Mouse (Mus musculus) embryonic fibroblast, embryonic 13.5 days (primary cell): ENCODE data around the gene Parp16. TPM values are rescaled to one million over a fixed set of nuclear protein-coding genes. Genes with fewer than 3 reads are reported as not detected.

Experiments used
- H3K27ac ChIP-seq: 2 replicates; pipeline ENCODE4 v1.5.1; 2012; ENCODE audit warnings: low read length, control low read depth, inconsistent platforms; ENCODE audit not compliant: insufficient read depth
- H3K4me1 ChIP-seq: 2 replicates; pipeline ENCODE4 v1.6.1; 2011; ENCODE audit warnings: low read length; ENCODE audit not compliant: control insufficient read depth, insufficient read depth
- H3K4me3 ChIP-seq: 2 replicates; pipeline ENCODE4 v1.5.1; 2011; ENCODE audit warnings: mild to moderate bottlenecking, control low read depth, low read length; ENCODE audit not compliant: insufficient read depth
- CTCF ChIP-seq: IDR thresholded peaks from 2 replicates; pipeline ENCODE4 v1.5.1; 2011; ENCODE audit warnings: mild to moderate bottlenecking, control low read depth, low read length, moderate library complexity, borderline replicate concordance; ENCODE audit not compliant: insufficient read depth
- POLR2A ChIP-seq: IDR thresholded peaks from 2 replicates; pipeline ENCODE4 v1.6.1; 2011; ENCODE audit warnings: low read depth, mild to moderate bottlenecking, control low read depth, low read length, moderate library complexity
- polyA plus RNA-seq: library from polyadenylated mRNA; stranded (reverse); fragments of >200 nt; gene quantifications from 2 replicates; pipeline ENCODE4 v1.2.4, GENCODE M21; 2011; ENCODE audit warnings: low read depth; ENCODE audit not compliant: missing spikeins, insufficient read length

Parp16 gene
- polyA plus RNA-seq, 1 experiment = 1.5 TPM

GRCm38 (mm10) chr9:65162711-65163639, 32.2 kb upstream of the Parp16 start:
- no peak overlapping the region for H3K4me3 ChIP-seq
- H3K4me1 ChIP-seq = no peaks in the 10 kb centered on the region
- TF ChIP-seq CTCF (no peak), POLR2A (no peak)
- H3K27ac ChIP-seq = no peak overlapping the region

GRCm38 (mm10) chr9:65164870-65165269, 30.3 kb upstream of the Parp16 start:
- Histone ChIP-seq H3K4me1 (no peaks in the 10 kb centered on the region), H3K27ac (no peak overlapping the region), H3K4me3 (no peak overlapping the region)
- TF ChIP-seq POLR2A (no peak), CTCF (no peak)

GRCm38 (mm10) chr9:65166386-65166785, 28.8 kb upstream of the Parp16 start:
- Histone ChIP-seq H3K4me1 (no peaks in the 10 kb centered on the region), H3K4me3 (no peak overlapping the region), H3K27ac (no peak overlapping the region)
- no peak for TF ChIP-seq CTCF
- TF ChIP-seq POLR2A = no peak

- TF ChIP-seq CTCF (no peak), POLR2A (no peak)
- Histone ChIP-seq H3K27ac (no peak overlapping the region), H3K4me3 (no peak overlapping the region), H3K4me1 (no peaks in the 10 kb centered on the region)
Observed at GRCm38 (mm10) chr9:65168534-65168933, 26.6 kb upstream of the Parp16 start.

GRCm38 (mm10) chr9:65168952-65169351, 26.2 kb upstream of the Parp16 start:
- Histone ChIP-seq H3K4me3 (no peak overlapping the region), H3K4me1 (no peaks in the 10 kb centered on the region), H3K27ac (no peak overlapping the region)
- TF ChIP-seq POLR2A = no peak
- TF ChIP-seq CTCF = no peak

- no peak for TF ChIP-seq POLR2A
- no peak for TF ChIP-seq CTCF
- no peak overlapping the region for H3K4me3 ChIP-seq
- H3K4me1 ChIP-seq = no peaks in the 10 kb centered on the region
- no peak overlapping the region for H3K27ac ChIP-seq
Observed at GRCm38 (mm10) chr9:65172654-65173053, 22.5 kb upstream of the Parp16 start.

- no peak overlapping the region for H3K4me3 ChIP-seq
- no peaks in the 10 kb centered on the region for H3K4me1 ChIP-seq
- no peak overlapping the region for H3K27ac ChIP-seq
- TF ChIP-seq CTCF (no peak), POLR2A (no peak)
Observed at GRCm38 (mm10) chr9:65175234-65175938, 19.8 kb upstream of the Parp16 start.

- no peaks in the 10 kb centered on the region for H3K4me1 ChIP-seq
Observed at GRCm38 (mm10) chr9:65175939-65176871, 18.9 kb upstream of the Parp16 start.

GRCm38 (mm10) chr9:65177497-65177896, 17.7 kb upstream of the Parp16 start:
- no peak overlapping the region for H3K27ac ChIP-seq
- TF ChIP-seq POLR2A (no peak), CTCF (no peak)
- H3K4me1 ChIP-seq = no peaks in the 10 kb centered on the region
- H3K4me3 ChIP-seq = no peak overlapping the region

More at GRCm38 (mm10) chr9:65175939-65176871, 18.9 kb upstream of the Parp16 start:
- no peak overlapping the region for H3K4me3 ChIP-seq
- H3K27ac ChIP-seq = no peak overlapping the region
- TF ChIP-seq CTCF (no peak), POLR2A (no peak)
